Mouse (Mus musculus) embryo, embryonic 11.5 days (tissue): ENCODE results near the gene Gmppa.

Experiments used
- DNase-seq: peaks from one replicate; pipeline ENCODE4 v3.0.0-alpha.2; 2012; ENCODE audit warnings: low read depth, low spot score

Gene Gmppa

DNA sequence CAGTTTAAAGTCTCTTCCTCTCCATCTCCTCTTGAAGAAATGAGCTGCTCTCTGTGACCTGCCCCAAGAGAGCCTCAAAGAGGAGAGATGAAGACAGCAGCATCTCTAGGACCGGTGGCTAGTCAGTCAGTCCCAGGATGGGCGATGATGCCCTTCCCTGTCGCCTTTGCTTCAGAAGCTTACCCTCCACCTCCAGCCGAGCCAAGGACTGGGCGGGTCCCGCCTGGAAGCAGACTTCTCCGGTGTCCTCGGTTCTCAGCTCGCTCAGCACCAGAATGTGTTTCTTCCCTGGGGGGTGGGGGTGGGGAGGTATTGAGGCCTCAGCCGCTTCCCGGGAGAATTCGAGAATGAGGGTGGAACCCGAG is 51.3 kb downstream of the Gmppa start:
- DNase-seq: no peak

GRCm38 (mm10) chr1:75487405-75488161 is 51.9 kb downstream of the Gmppa start:
- DNase-seq: peak; percentile 67

DNA sequence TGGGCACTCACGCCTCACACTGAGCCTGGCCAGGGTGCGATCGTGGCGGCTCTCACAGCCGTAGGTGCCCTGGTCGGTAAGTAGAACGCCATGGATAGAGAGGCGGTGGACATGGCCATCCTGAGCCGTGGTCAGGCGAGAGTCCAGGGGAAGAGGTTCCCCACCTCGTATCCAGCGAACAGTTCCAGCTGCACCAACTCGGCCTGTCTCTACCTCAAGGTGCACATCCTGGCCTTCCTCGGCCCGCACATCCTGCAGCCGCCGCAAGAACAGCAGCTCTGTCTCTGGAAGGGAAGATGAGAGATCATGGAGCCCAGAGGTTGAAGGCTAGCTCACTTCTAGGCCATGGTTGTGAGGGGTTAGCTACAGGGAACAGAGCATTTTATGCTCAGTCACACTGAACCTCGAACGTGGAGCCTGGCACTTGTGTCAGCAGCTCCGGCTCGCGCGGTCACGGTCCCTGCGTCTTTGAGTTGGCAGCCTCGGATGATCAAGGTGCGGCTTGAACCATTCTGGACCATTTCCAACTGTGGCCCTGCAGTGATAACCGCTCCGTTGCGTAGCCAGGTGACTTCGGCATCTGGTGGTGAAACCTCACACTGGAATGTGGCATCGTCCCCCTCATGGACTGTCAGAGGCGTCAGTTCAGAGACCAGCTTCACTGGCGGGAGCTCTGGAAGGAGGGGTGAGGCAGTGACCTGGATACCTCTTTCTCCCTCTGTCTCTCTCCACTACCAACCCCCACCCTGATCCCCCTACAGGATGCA is 55.2 kb downstream of the Gmppa start:
- DNase-seq: no peak

- DNase-seq: no peak
These were observed 56.9 kb downstream of the Gmppa start for GRCm38 (mm10) chr1:75492579-75493170.
